ENCODE assay signal across 22 mouse cellular contexts in the genomic region with DNA sequence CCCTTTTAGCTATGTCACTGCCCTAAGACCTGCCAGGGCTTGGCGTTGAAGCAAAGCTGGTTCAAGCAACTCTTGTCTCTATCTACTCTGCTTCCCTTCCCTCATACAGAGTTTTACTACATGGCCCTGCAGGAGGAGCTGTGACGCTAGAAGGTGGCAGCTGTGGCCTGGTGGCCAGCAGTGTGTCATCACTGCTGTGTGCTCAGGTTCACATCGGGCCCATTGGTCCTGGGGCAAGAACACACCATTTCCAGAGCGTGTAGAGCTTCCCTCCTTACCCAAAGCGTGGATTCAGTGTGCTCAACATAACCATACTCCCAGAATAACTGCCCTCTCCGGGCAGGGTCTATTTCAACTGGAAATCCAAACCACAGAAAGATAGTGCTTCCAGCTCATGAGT.
"Had no signal": no experiment of that assay in that cellular context is flagged by ENCODE, and none has a peak within 500 bp of the region (broad histone marks: within the 10 kb centered on the region; RNA-seq: fewer than 3 reads in every experiment).

No protein-coding gene starts in this region.

- H3K4me2 ChIP-seq: lung, embryonic 15.5 days; midbrain, embryonic 12.5 days; neural tube, embryonic 13.5 days; neural tube, embryonic 15.5 days had no signal

- ATAC-seq: liver, postnatal 0 days; lung, postnatal 0 days; midbrain, embryonic 16.5 days had no signal

- DNase-seq: liver, postnatal 0 days; lung, adult 2 months; lung, postnatal 14 days; lung, postnatal 36 days; midbrain, embryonic 14.5 days; retina, postnatal 1 day; right cerebral cortex, adult 18-20 months; right cerebral cortex, postnatal 25 days; right cerebral cortex, postnatal 4 days; spleen, adult 18-20 months; thymus, adult 18-20 months; thymus, postnatal 14 days; thymus, postnatal 36 days had no signal

- H3K9me3 ChIP-seq: lung, embryonic 15.5 days; midbrain, embryonic 10.5 days; midbrain, embryonic 12.5 days; neural tube, embryonic 13.5 days; neural tube, embryonic 15.5 days had no signal

- H3K27me3 ChIP-seq: lung, embryonic 15.5 days; midbrain, embryonic 12.5 days; neural tube, embryonic 13.5 days; neural tube, embryonic 15.5 days had no signal

- H3K4me1 ChIP-seq: lung, embryonic 15.5 days; midbrain, embryonic 10.5 days; midbrain, embryonic 12.5 days; neural tube, embryonic 13.5 days; neural tube, embryonic 15.5 days had no signal

- H3K9ac ChIP-seq: liver, postnatal 0 days; lung, embryonic 15.5 days; midbrain, embryonic 12.5 days; neural tube, embryonic 13.5 days; neural tube, embryonic 15.5 days had no signal

- H3K4me3 ChIP-seq: lung, embryonic 15.5 days; midbrain, embryonic 10.5 days; midbrain, embryonic 12.5 days; myocyte; neural tube, embryonic 13.5 days; neural tube, embryonic 15.5 days had no signal

- H3K27ac ChIP-seq: lung, embryonic 15.5 days; macrophage; midbrain, embryonic 10.5 days; midbrain, embryonic 12.5 days; neural tube, embryonic 13.5 days; neural tube, embryonic 15.5 days had no signal
